Mouse (Mus musculus) yolk sac, embryonic 10.5 days (tissue): ENCODE results near the gene Il1f10.

Source experiments
- DNase-seq: peaks from one replicate; pipeline ENCODE4 v3.0.0-alpha.2; 2017; ENCODE audit warnings: low spot score

Il1f10 gene

GRCm38 (mm10) chr2:24290896-24291295 lies at the start of gene Il1f10:
Gene Il1f10 (plus strand): TSS chr2:24291196.
- no peak for DNase-seq

GRCm38 (mm10) chr2:24267503-24267902 lies 23.5 kb upstream of the Il1f10 start:
- no peak for DNase-seq

- no peak for DNase-seq
These were observed 17.4 kb upstream of the Il1f10 start for GRCm38 (mm10) chr2:24273619-24274018.

DNA sequence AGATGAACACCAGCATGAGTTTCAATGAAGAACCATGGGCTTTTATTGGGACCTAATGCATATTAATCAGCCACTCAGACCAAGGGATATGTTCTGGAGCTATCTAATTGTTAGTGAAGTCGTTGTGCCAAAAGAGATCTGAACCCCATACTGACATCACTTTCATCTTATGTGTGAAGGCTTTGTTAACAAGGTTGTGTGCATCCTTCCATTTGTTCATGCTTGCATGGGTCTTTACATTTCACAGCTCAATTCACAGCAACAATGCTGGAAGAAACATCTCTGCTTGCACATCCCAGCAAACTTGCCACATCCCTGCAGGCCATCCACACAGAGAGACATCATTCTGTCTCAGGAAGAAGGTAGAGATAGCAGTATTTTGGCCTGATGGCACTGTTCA lies 15.8 kb upstream of the Il1f10 start:
- no peak for DNase-seq

GRCm38 (mm10) chr2:24276654-24277053 lies 14.3 kb upstream of the Il1f10 start, which contains the start of gene Il1f5:
Gene Il1f5 (plus strand): TSS chr2:24276954.
- no peak for DNase-seq

DNA sequence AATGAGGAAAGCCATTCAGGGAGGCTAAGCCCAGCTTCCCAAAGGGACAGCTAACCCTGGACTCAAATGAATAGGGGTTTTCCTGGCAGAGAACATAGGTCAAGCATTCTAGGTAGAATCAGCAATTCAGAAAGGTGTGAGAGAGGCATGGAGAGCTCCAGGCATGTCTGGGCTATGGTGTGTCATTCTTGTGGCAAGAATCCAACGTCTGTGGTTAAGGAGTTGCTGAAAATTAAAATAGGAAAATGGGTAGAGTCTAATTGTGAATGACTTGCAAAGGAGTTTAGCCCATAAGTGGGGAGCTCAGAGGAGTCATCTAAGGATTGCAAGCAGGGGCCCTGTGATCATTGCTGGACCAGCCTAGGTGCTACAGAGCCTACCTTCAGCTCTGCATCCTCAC lies 3.6 kb downstream of the Il1f10 start:
- no peak for DNase-seq

- DNase-seq: peak; percentile 22
These were observed 5.8 kb downstream of the Il1f10 start for GRCm38 (mm10) chr2:24296837-24297236.

DNA sequence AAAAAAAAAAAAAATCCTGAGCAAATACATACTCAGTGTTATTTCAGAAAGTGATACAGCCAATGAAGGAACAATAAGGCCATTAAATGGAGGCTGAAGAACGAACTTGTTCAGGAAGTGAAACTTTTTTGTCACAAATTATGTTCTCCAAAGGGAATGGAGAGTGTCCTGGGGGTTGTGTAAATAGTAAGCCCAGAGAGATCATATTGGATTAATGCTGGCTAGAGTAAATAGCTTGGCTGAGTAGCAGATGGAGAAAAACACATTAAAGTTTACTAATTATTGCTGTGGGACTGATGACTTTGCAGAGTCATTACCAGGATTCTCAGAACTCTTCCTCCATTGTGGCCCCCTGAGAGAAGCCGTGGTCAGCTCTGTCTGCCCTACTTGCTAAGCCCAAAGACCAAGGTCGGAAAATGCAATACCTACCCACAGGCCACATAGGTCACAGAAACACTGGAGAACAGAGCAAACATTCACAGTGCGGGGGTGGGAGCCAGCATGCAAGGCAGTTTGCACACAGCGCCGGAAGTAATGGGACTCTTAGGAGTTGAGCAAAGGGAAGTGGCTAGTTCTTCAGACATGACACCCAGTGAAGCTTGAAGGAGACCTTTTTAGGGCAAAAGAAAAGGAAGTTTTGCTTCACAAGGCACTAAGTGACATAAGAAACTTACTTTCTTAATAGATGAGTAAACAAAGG lies 20.5 kb downstream of the Il1f10 start:
- DNase-seq: no peak

- DNase-seq: no peak
These were observed 25.9 kb downstream of the Il1f10 start for GRCm38 (mm10) chr2:24316919-24317318.

DNA sequence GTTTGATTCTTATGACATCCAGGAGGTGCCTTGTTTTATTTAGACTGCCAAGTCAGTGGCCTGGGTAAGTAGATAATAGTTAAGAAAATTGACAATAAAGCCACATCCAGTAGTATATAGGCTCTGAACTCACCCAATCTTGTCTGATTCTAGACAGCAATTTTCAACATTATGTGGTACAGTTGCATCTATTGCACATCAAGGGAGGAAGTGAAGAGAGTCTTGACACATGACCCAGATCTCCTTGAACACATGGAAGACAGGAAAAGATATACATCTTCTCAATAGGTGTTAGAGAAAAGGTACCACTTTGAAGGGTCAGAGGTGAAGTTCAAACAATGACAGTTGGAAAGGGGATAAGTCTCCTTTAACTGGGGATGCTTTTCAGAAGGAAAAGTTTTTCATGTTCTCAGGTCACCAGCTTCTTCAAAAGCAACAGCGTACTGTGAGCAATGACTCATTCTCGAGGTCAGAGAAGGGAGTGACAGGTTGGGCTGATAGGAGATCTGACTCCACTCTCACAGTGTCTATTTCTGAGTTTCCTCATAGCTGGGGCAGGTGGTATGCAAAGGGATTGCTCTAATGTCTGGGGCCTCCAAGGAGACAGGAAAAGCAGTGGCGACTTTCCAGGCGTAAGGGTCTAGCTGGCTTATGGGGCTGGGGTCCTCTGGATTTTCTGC lies 27.1 kb downstream of the Il1f10 start:
- no peak for DNase-seq

- DNase-seq: peak; percentile 31
These were observed 44.3 kb downstream of the Il1f10 start for GRCm38 (mm10) chr2:24335333-24335732.

- no peak for DNase-seq
These were observed 45.5 kb downstream of the Il1f10 start, which contains the start of gene Il1rn for GRCm38 (mm10) chr2:24336545-24336944. Gene Il1rn (plus strand): TSS chr2:24336853.

DNA sequence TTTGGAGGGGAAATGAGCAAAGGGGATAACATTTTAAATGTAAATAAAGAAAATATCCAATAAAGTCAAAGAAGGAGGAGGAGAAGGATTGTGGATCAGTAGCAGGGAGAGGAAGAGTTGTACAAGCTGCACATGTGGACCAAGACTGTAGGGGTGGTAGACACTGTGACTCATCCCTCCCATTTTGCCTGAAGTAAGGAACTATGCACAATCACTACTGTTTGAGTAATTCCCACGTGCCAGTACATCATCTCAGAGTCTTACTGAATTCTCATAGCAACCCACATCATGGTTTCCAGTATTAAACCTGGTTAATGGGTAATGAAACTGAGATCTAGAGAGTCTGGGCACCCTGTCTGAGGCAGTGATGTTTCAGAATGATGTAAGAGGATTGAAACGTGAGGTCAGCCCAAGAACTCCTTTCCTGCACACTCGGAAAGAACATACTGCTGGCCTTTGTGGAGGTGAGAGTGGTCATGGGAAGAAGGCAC lies 50.4 kb downstream of the Il1f10 start:
- no peak for DNase-seq
